Mouse (Mus musculus): ENCODE measurements at regions not wholly inside any gene's neighbourhood (a gene's known extent, or its start where the extent isn't known, plus 50 kb on each side); places are given as distances from the start of the nearest gene placed in this dataset.

- TF ChIP-seq TAL1 (conservative IDR thresholded peaks at IDR 0.05; ENCODE audit: low read depth, low read length) (no peak), CTCF (IDR thresholded peaks at IDR 0.05; ENCODE audit: low read depth, low read length) (no peak), GATA1 (IDR thresholded peaks at IDR 0.05; ENCODE audit: borderline replicate concordance, low read length) (no peak)
Observed at GRCm38 (mm10) chr4:150726539-150726938, 74.6 kb upstream of the Slc45a1 start.
